Comparison of ENCODE assay signal across 13 mouse cellular contexts in genomic region chr7:31008889-31009288, GRCm38 (mm10). TPM values are rescaled to one million over a fixed set of nuclear protein-coding genes. Genes with fewer than 3 reads are reported as not detected.
DNase-seq lines count a peak whose midpoint lies in the region; ATAC-seq and TF ChIP-seq lines count a peak whose summit lies in the region.
"Had no signal": no experiment of that assay in that cellular context is flagged by ENCODE, and none has a peak within 500 bp of the region (broad histone marks: within the 10 kb centered on the region; RNA-seq: fewer than 3 reads in every experiment).

No protein-coding gene starts in this region.

- H3K4me3 ChIP-seq in kidney, embryonic 14.5 days (ENCODE audit: low read length), result no peak overlapping the region
- H3K4me3 ChIP-seq in kidney, adult 2 months (ENCODE audit: insufficient read depth, low read depth, low read length), result no peak overlapping the region
- H3K4me3 ChIP-seq in bone marrow macrophage, adult 2 months (ENCODE audit: insufficient read depth, low read length), result no peak overlapping the region
- no peak overlapping the region for H3K4me3 ChIP-seq in intestine, embryonic 15.5 days (replicated peaks)
- no peak overlapping the region for H3K4me3 ChIP-seq in macrophage (ENCODE audit: inconsistent target)
- no peak overlapping the region for H3K4me3 ChIP-seq in heart, embryonic 11.5 days (ENCODE audit: low read depth, low read length)
- H3K4me3 ChIP-seq: erythroblast, embryonic 14.5 days had no signal

- H3K27me3 ChIP-seq in kidney, embryonic 14.5 days (ENCODE audit: control insufficient read depth, insufficient read depth, low read length), result no peaks in the 10 kb centered on the region
- no peaks in the 10 kb centered on the region for H3K27me3 ChIP-seq in kidney, adult 2 months (replicated peaks; ENCODE audit: control insufficient read depth, insufficient read depth, low read length)
- no peaks in the 10 kb centered on the region for H3K27me3 ChIP-seq in intestine, embryonic 15.5 days (replicated peaks)
- no peaks in the 10 kb centered on the region for H3K27me3 ChIP-seq in heart, embryonic 11.5 days (ENCODE audit: control insufficient read depth, insufficient read depth, low read length)
- H3K27me3 ChIP-seq: CH12.LX had no signal

- no peaks in the 10 kb centered on the region for H3K79me2 ChIP-seq in macrophage (ENCODE audit: inconsistent target)

- H3K27ac ChIP-seq in kidney, embryonic 14.5 days (ENCODE audit: low read depth, low read length), result no peak overlapping the region
- no peak overlapping the region for H3K27ac ChIP-seq in kidney, adult 2 months (ENCODE audit: insufficient read depth, low read depth, low read length)
- H3K27ac ChIP-seq in bone marrow macrophage, adult 2 months (ENCODE audit: insufficient read depth, low read depth, low read length), result peak overlapping the region; percentile 93
- 0 out of 2 replicates have a peak overlapping the region, but pooled peaks have one; percentile 6 for H3K27ac ChIP-seq in intestine, embryonic 15.5 days
- H3K27ac ChIP-seq in macrophage, result peak overlapping the region; percentile 86
- no peak overlapping the region for H3K27ac ChIP-seq in heart, embryonic 11.5 days (ENCODE audit: low read depth, low read length)

- no peaks in the 10 kb centered on the region for H3K9me3 ChIP-seq in kidney, embryonic 14.5 days (ENCODE audit: control insufficient read depth, low read length)
- H3K9me3 ChIP-seq in intestine, embryonic 15.5 days, result no peaks in the 10 kb centered on the region
- H3K9me3 ChIP-seq in heart, embryonic 11.5 days (replicated peaks; ENCODE audit: control insufficient read depth, low read length), result no peaks in the 10 kb centered on the region

- DNase-seq in kidney, adult 2 months, result no peak
- no peak for DNase-seq in spleen, postnatal 4 days (ENCODE audit: low spot score in 2 of 2)
- no peak for DNase-seq in thymus, adult 18-20 months
- DNase-seq: adrenal gland, postnatal 25 days; layer of hippocampus, adult 9-11 months had no signal

- H3K4me1 ChIP-seq in kidney, embryonic 14.5 days (ENCODE audit: control insufficient read depth, insufficient read depth, low read length), result peaks cover 4% of the 10 kb centered on the region; the same call in 1 of the 2 replicates
- no peaks in the 10 kb centered on the region for H3K4me1 ChIP-seq in kidney, adult 2 months (ENCODE audit: control insufficient read depth, insufficient read depth, low read length)
- peaks cover 36% of the 10 kb centered on the region for H3K4me1 ChIP-seq in bone marrow macrophage, adult 2 months (ENCODE audit: control insufficient read depth, insufficient read depth, low read length)
- peaks cover 5% of the 10 kb centered on the region; the same call in 1 of the 2 replicates for H3K4me1 ChIP-seq in intestine, embryonic 15.5 days (replicated peaks)
- H3K4me1 ChIP-seq in heart, embryonic 11.5 days (ENCODE audit: control insufficient read depth, insufficient read depth, low read length), result no peaks in the 10 kb centered on the region

- no peak for TF ChIP-seq CTCF in kidney, adult 2 months (conservative IDR thresholded peaks at IDR 0.05; ENCODE audit: insufficient read depth, insufficient read length, low read depth, low read length)
- TF ChIP-seq CTCF in bone marrow macrophage, adult 2 months (IDR thresholded peaks at IDR 0.05; ENCODE audit: low read depth, low read length), result no peak

- no peaks in the 10 kb centered on the region for H3K36me3 ChIP-seq in kidney, embryonic 14.5 days (ENCODE audit: control insufficient read depth, insufficient read depth, low read length)
- no peaks in the 10 kb centered on the region for H3K36me3 ChIP-seq in kidney, adult 2 months (ENCODE audit: control insufficient read depth, insufficient read depth, low read length)
- H3K36me3 ChIP-seq in intestine, embryonic 15.5 days, result no peaks in the 10 kb centered on the region
- no peaks in the 10 kb centered on the region for H3K36me3 ChIP-seq in macrophage (ENCODE audit: inconsistent target)
- H3K36me3 ChIP-seq in heart, embryonic 11.5 days (ENCODE audit: control insufficient read depth, insufficient read depth, low read length), result no peaks in the 10 kb centered on the region

- no peak overlapping the region for H3K4me2 ChIP-seq in kidney, embryonic 14.5 days (replicated peaks; ENCODE audit: low read depth, low read length)
- H3K4me2 ChIP-seq in intestine, embryonic 15.5 days (replicated peaks), result no peak overlapping the region
- no peak overlapping the region for H3K4me2 ChIP-seq in heart, embryonic 11.5 days

- no peak overlapping the region for H3K9ac ChIP-seq in kidney, embryonic 14.5 days (ENCODE audit: low read depth, low read length)
- H3K9ac ChIP-seq in intestine, embryonic 15.5 days, result no peak overlapping the region
- no peak overlapping the region for H3K9ac ChIP-seq in heart, embryonic 11.5 days (ENCODE audit: low read depth, low read length)

- WGBS in kidney, embryonic 14.5 days, result 20% methylated on average over 3 of the region's 3 CpGs
- WGBS in kidney, adult 2 months, result 19% methylated on average over 3 of the region's 3 CpGs
- WGBS in intestine, embryonic 15.5 days, result 32% methylated on average over 3 of the region's 3 CpGs
- WGBS in macrophage (ENCODE audit: missing documents), result 58% methylated on average over 3 of the region's 3 CpGs
- WGBS in heart, embryonic 11.5 days (ENCODE audit: insufficient replicate concordance), result 73% methylated on average over 3 of the region's 3 CpGs

- ATAC-seq in kidney, embryonic 14.5 days (ENCODE audit: low FRiP score, low TSS enrichment), result peak; percentile 85
- 0 out of 2 replicates have a peak, but pooled peaks have one; percentile 23 for ATAC-seq in intestine, embryonic 15.5 days
- ATAC-seq in heart, embryonic 11.5 days (replicated peaks; ENCODE audit: insufficient number of reproducible peaks, low FRiP score, low TSS enrichment), result no peak

- no peak for TF ChIP-seq POLR2A in kidney, adult 2 months (IDR thresholded peaks at IDR 0.05; ENCODE audit: low read depth, low read length)
- TF ChIP-seq POLR2A in bone marrow macrophage, adult 2 months (IDR thresholded peaks at IDR 0.05; ENCODE audit: borderline replicate concordance, low read depth, low read length), result no peak

RNA-seq across cellular contexts. Expression of gene Fxyd5, which starts 33.4 kb away (rescaled TPM):
- polyA plus RNA-seq in kidney, embryonic 14.5 days (2014; fragmentation: Nextera tagmentation; extraction: Ambion mirVana), result 23.3 and 25.8 TPM in 2 replicates
- 37.2 and 54.2 TPM in 2 replicates for polyA plus RNA-seq in kidney, adult 2 months (2012; rRNA removed)
- polyA plus RNA-seq in bone marrow macrophage, adult 2 months (2012; ENCODE audit: insufficient read depth, insufficient read length, missing spikeins), result 1,886 and 2,039 TPM in 2 replicates
- polyA plus RNA-seq in intestine, embryonic 15.5 days (2015; fragmentation: Nextera tagmentation; extraction: Ambion mirVana), result 21.7 and 29.8 TPM in 2 replicates
- 100 to 1,000 TPM in 13 of 26 experiments, 10 to 100 TPM in 13; 24.1 to 184 (median 97.0) TPM for total RNA-seq in macrophage (2018; cell fraction: chromatin; rRNA removed)
- 100 to 1,000 TPM; 518 to 856 (median 728) TPM for total RNA-seq in macrophage (2018; cell fraction: cytosol; rRNA removed)
- total RNA-seq in macrophage (2018; cell fraction: nucleus; rRNA removed), result 100 to 1,000 TPM in 25 of 26 experiments, 10 to 100 TPM in 1; 78.4 to 397 (median 257) TPM
- polyA plus RNA-seq in macrophage (2018), result 662 to 1,499 TPM (median 1,028 TPM) in 3 replicates
- polyA plus RNA-seq in heart, embryonic 11.5 days (2014; fragmentation: Nextera tagmentation; extraction: Ambion mirVana), result 30.3 and 38.5 TPM in 2 replicates

RNA-seq across cellular contexts. Expression of gene Fam187b, which starts 35.3 kb away (rescaled TPM):
- polyA plus RNA-seq in kidney, embryonic 14.5 days (2014; fragmentation: Nextera tagmentation; extraction: Ambion mirVana), result 5.3 TPM in 2 replicates
- 9.1 and 12.7 TPM in 2 replicates for polyA plus RNA-seq in kidney, adult 2 months (2012; rRNA removed)
- polyA plus RNA-seq in bone marrow macrophage, adult 2 months (2012; ENCODE audit: insufficient read depth, insufficient read length, missing spikeins), result 4.6 and 7.3 TPM in 2 replicates
- polyA plus RNA-seq in intestine, embryonic 15.5 days (2015; fragmentation: Nextera tagmentation; extraction: Ambion mirVana), result 10.1 and 11.4 TPM in 2 replicates
- total RNA-seq in macrophage (2018; cell fraction: chromatin; rRNA removed), result 1 to 10 TPM in 7 of 26 experiments, under 1 TPM in 7, not detected in 12; 0.47 to 2.1 (median 1.0) TPM
- 1 to 10 TPM in 1 of 26 experiments, under 1 TPM in 17, not detected in 8; 0.10 to 1.0 (median 0.26) TPM for total RNA-seq in macrophage (2018; cell fraction: cytosol; rRNA removed)
- total RNA-seq in macrophage (2018; cell fraction: nucleus; rRNA removed), result 1 to 10 TPM in 5 of 26 experiments, under 1 TPM in 13, not detected in 8; 0.26 to 2.4 (median 0.68) TPM
- polyA plus RNA-seq in macrophage (2018), result 0.21 to 0.26 TPM in 2 of 3 replicates, not detected in the other
- polyA plus RNA-seq in heart, embryonic 11.5 days (2014; fragmentation: Nextera tagmentation; extraction: Ambion mirVana), result 0.72 and 0.89 TPM in 2 replicates
- total RNA-seq: adrenal gland, postnatal 25 days; CH12.LX; megakaryocyte-erythroid progenitor cell, adult 5-6 weeks had no signal
- polyA plus RNA-seq: erythroblast, embryonic 14.5 days had no signal

RNA-seq across cellular contexts. Expression of gene Lsr, which starts 35.6 kb away (rescaled TPM):
- 48.5 and 57.1 TPM in 2 replicates for polyA plus RNA-seq in kidney, embryonic 14.5 days (2014; fragmentation: Nextera tagmentation; extraction: Ambion mirVana)
- polyA plus RNA-seq in kidney, adult 2 months (2012; rRNA removed), result 60.7 and 70.2 TPM in 2 replicates
- polyA plus RNA-seq in bone marrow macrophage, adult 2 months (2012; ENCODE audit: insufficient read depth, insufficient read length, missing spikeins), result 29.2 and 32.1 TPM in 2 replicates
- 146 and 163 TPM in 2 replicates for polyA plus RNA-seq in intestine, embryonic 15.5 days (2015; fragmentation: Nextera tagmentation; extraction: Ambion mirVana)
- 1 to 10 TPM in 5 of 26 experiments, under 1 TPM in 15, not detected in 6; 0.33 to 1.3 (median 0.70) TPM for total RNA-seq in macrophage (2018; cell fraction: chromatin; rRNA removed)
- total RNA-seq in macrophage (2018; cell fraction: cytosol; rRNA removed), result under 1 TPM; 0.19 to 0.68 (median 0.42) TPM
- 1 to 10 TPM in 12 of 26 experiments, under 1 TPM in 14; 0.34 to 2.3 (median 0.92) TPM for total RNA-seq in macrophage (2018; cell fraction: nucleus; rRNA removed)
- 0.29 to 2.2 TPM (median 0.38 TPM) in 3 replicates for polyA plus RNA-seq in macrophage (2018)
- 11.6 and 14.4 TPM in 2 replicates for polyA plus RNA-seq in heart, embryonic 11.5 days (2014; fragmentation: Nextera tagmentation; extraction: Ambion mirVana)

RNA-seq across cellular contexts. Expression of gene Fxyd7, which starts 42.4 kb away (rescaled TPM):
- 8.0 and 9.5 TPM in 2 replicates for polyA plus RNA-seq in kidney, embryonic 14.5 days (2014; fragmentation: Nextera tagmentation; extraction: Ambion mirVana)
- 1.8 and 2.2 TPM in 2 replicates for polyA plus RNA-seq in kidney, adult 2 months (2012; rRNA removed)
- not detected in 2 replicates for polyA plus RNA-seq in bone marrow macrophage, adult 2 months (2012; ENCODE audit: insufficient read depth, insufficient read length, missing spikeins)
- polyA plus RNA-seq in intestine, embryonic 15.5 days (2015; fragmentation: Nextera tagmentation; extraction: Ambion mirVana), result 20.3 and 20.7 TPM in 2 replicates
- not detected for total RNA-seq in macrophage (2018; cell fraction: chromatin; rRNA removed)
- under 1 TPM in 2 of 26 experiments, not detected in 24; 0.18 to 0.35 TPM for total RNA-seq in macrophage (2018; cell fraction: cytosol; rRNA removed)
- total RNA-seq in macrophage (2018; cell fraction: nucleus; rRNA removed), result not detected
- not detected in 3 replicates for polyA plus RNA-seq in macrophage (2018)
- polyA plus RNA-seq in heart, embryonic 11.5 days (2014; fragmentation: Nextera tagmentation; extraction: Ambion mirVana), result 2.5 and 4.9 TPM in 2 replicates
- total RNA-seq: CH12.LX; megakaryocyte-erythroid progenitor cell, adult 5-6 weeks had no signal
- polyA plus RNA-seq: erythroblast, embryonic 14.5 days had no signal

RNA-seq across cellular contexts. Expression of gene Fxyd1, which starts 48.1 kb away (rescaled TPM):
- 29.8 and 46.3 TPM in 2 replicates for polyA plus RNA-seq in kidney, embryonic 14.5 days (2014; fragmentation: Nextera tagmentation; extraction: Ambion mirVana)
- 107 and 119 TPM in 2 replicates for polyA plus RNA-seq in kidney, adult 2 months (2012; rRNA removed)
- not detected in 2 replicates for polyA plus RNA-seq in bone marrow macrophage, adult 2 months (2012; ENCODE audit: insufficient read depth, insufficient read length, missing spikeins)
- 64.5 and 80.1 TPM in 2 replicates for polyA plus RNA-seq in intestine, embryonic 15.5 days (2015; fragmentation: Nextera tagmentation; extraction: Ambion mirVana)
- 1 to 10 TPM in 1 of 26 experiments, not detected in 25; 1.9 TPM for total RNA-seq in macrophage (2018; cell fraction: chromatin; rRNA removed)
- not detected for total RNA-seq in macrophage (2018; cell fraction: cytosol; rRNA removed)
- total RNA-seq in macrophage (2018; cell fraction: nucleus; rRNA removed), result not detected
- polyA plus RNA-seq in macrophage (2018), result not detected in 3 replicates
- 566 and 581 TPM in 2 replicates for polyA plus RNA-seq in heart, embryonic 11.5 days (2014; fragmentation: Nextera tagmentation; extraction: Ambion mirVana)
- total RNA-seq: CH12.LX; megakaryocyte-erythroid progenitor cell, adult 5-6 weeks had no signal

Comparison
In these comparisons a context has a peak if more than half of its experiments do, and no peak if none do; other contexts are left out.
1. H3K27ac ChIP-seq: peak in bone marrow macrophage, adult 2 months (single experiment), intestine, embryonic 15.5 days (single experiment) and macrophage (single experiment); none in kidney, embryonic 14.5 days (single experiment), kidney, adult 2 months (single experiment) and heart, embryonic 11.5 days (single experiment).
2. RNA of gene Fxyd5, which starts 33.4 kb away (polyA plus RNA-seq): 1,886 to 2,039 TPM in bone marrow macrophage, adult 2 months and 662 to 1,499 TPM in macrophage; 37.2 to 54.2 TPM in kidney, adult 2 months, 30.3 to 38.5 TPM in heart, embryonic 11.5 days, 23.3 to 25.8 TPM in kidney, embryonic 14.5 days and 21.7 to 29.8 TPM in intestine, embryonic 15.5 days; every median in the first group is over 10 times any median in the second.